Mouse (Mus musculus): ENCODE measurements around the gene Grid2. TPM values are rescaled to one million over a fixed set of nuclear protein-coding genes. Genes with fewer than 3 reads are reported as not detected.

Grid2 gene
- 0.40 and 0.66 TPM in 2 replicates for polyA plus RNA-seq (2015; fragmentation: Nextera tagmentation; extraction: Ambion mirVana)

GRCm38 (mm10) chr6:63255826-63256555, at the start of gene Grid2:
Gene Grid2, plus strand, starts transcription at chr6:63255876.

GRCm38 (mm10) chr6:64728499-64729198, 1473.0 kb downstream of the Grid2 start, which contains the start of gene Atoh1:
Gene Atoh1, plus strand, starts transcription at chr6:64729125.

All from urinary bladder, postnatal 0 days (tissue).